Mouse (Mus musculus): ENCODE results near the gene Kif4. TPM values are rescaled to one million over a fixed set of nuclear protein-coding genes. Genes with fewer than 3 reads are reported as not detected.

Kif4 gene
- polyA plus RNA-seq, 1 experiment from 2014 or later: 39.7 TPM

DNA sequence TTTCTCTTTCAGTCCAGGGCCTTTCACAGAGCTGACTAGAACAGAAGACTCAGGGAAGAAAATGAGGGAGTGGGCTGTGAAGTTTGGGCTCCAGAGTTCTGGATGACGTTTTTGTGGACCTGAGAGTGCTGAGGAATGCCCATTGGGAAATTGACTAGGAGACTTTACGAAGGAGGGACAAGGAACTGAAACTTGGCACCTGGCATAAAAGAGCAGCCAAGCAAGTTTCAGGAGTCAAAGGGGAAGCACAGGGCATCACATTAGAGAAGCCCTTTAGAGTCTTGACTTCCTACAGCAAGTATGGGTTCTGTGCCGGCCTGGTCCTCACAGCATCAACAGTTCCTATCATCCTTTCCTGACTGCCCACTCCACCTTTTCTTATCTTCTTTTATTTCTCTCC, 149.9 kb downstream of the Kif4 start:
- no peak overlapping the region for H3K9ac ChIP-seq (ENCODE audit: low read depth, low read length)
- H3K4me2 ChIP-seq (replicated peaks; ENCODE audit: low read depth, low read length): no peak overlapping the region
- no peak for DNase-seq (ENCODE audit: low spot score)
- no peak overlapping the region for H3K27ac ChIP-seq (ENCODE audit: low read depth, low read length)
- no peaks in the 10 kb centered on the region for H3K4me1 ChIP-seq (replicated peaks; ENCODE audit: control insufficient read depth, insufficient read depth, low read length)
- no peaks in the 10 kb centered on the region for H3K27me3 ChIP-seq (ENCODE audit: control insufficient read depth, insufficient read depth, low read length)
- H3K4me3 ChIP-seq (ENCODE audit: low read depth, low read length): no peak overlapping the region
- H3K9me3 ChIP-seq (ENCODE audit: control insufficient read depth, low read length): no peaks in the 10 kb centered on the region
- H3K36me3 ChIP-seq (ENCODE audit: control insufficient read depth, insufficient read depth, low read length): no peaks in the 10 kb centered on the region
- WGBS: 90% methylated on average over 3 of the region's 3 CpGs
- no peak for ATAC-seq (ENCODE audit: low FRiP score)

DNA sequence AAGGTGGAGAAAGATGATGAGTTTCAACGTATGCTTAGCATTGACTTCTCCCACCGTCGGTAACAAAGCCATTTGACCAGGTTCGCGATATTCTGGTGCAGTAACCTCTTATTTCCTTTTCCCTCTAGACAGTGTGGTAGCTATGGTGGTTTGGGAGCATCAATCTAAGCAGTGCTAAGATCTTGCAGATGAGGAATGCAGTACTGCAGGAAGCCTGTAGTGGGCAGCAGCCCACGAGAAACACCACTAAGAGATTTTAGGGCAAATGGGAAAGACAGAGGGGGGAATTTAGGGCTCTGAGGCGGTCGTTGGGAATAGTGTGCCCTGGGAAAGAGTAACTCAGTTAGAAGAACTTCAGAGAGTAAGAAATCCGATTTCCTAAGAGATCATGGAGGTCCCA, 151.0 kb downstream of the Kif4 start:
- Histone ChIP-seq H3K4me2 (replicated peaks; ENCODE audit: low read depth, low read length) (peak overlapping the region; percentile 52), H3K9ac (ENCODE audit: low read depth, low read length) (no peak overlapping the region), H3K4me3 (ENCODE audit: low read depth, low read length) (peak overlapping the region; percentile 54), H3K4me1 (replicated peaks; ENCODE audit: control insufficient read depth, insufficient read depth, low read length) (no peaks in the 10 kb centered on the region), H3K27me3 (ENCODE audit: control insufficient read depth, insufficient read depth, low read length) (no peaks in the 10 kb centered on the region), H3K27ac (ENCODE audit: low read depth, low read length) (peak overlapping the region; percentile 53; the same call in 1 of the 2 replicates), H3K36me3 (ENCODE audit: control insufficient read depth, insufficient read depth, low read length) (no peaks in the 10 kb centered on the region), H3K9me3 (ENCODE audit: control insufficient read depth, low read length) (no peaks in the 10 kb centered on the region)
- peak; percentile 75 for DNase-seq (ENCODE audit: low spot score)
- WGBS: 18% methylated on average over 9 of the region's 9 CpGs
- ATAC-seq (ENCODE audit: low FRiP score): peak; percentile 70

Other genes starting within 250 kb of the Kif4 start
- not detected in 2 replicates for gene Otud6a, start 196.7 kb upstream of the Kif4 start, polyA plus RNA-seq (2014; fragmentation: Nextera tagmentation; extraction: Ambion mirVana)
- gene Awat2, start 183.0 kb upstream of the Kif4 start, polyA plus RNA-seq (2014; fragmentation: Nextera tagmentation; extraction: Ambion mirVana): 0.32 and 0.71 TPM in 2 replicates
- gene Igbp1, start 131.4 kb upstream of the Kif4 start, polyA plus RNA-seq (2014; fragmentation: Nextera tagmentation; extraction: Ambion mirVana): 42.0 and 45.0 TPM in 2 replicates
- gene Dgat2l6, start 100.9 kb upstream of the Kif4 start, polyA plus RNA-seq (2014; fragmentation: Nextera tagmentation; extraction: Ambion mirVana): not detected in 2 replicates
- not detected in 2 replicates for gene Awat1, start 53.5 kb upstream of the Kif4 start, polyA plus RNA-seq (2014; fragmentation: Nextera tagmentation; extraction: Ambion mirVana)
- not detected in 2 replicates for gene P2ry4, start 30.9 kb upstream of the Kif4 start, polyA plus RNA-seq (2014; fragmentation: Nextera tagmentation; extraction: Ambion mirVana)
- gene Arr3, start 20.2 kb upstream of the Kif4 start, polyA plus RNA-seq (2014; fragmentation: Nextera tagmentation; extraction: Ambion mirVana): 0.11 TPM in 1 of 2 replicates, not detected in the other
- 144 and 145 TPM in 2 replicates for gene Pdzd11, start 831 bp downstream of the Kif4 start, polyA plus RNA-seq (2014; fragmentation: Nextera tagmentation; extraction: Ambion mirVana)
- gene Gdpd2, start 104.1 kb downstream of the Kif4 start, polyA plus RNA-seq (2014; fragmentation: Nextera tagmentation; extraction: Ambion mirVana): 12.8 and 15.6 TPM in 2 replicates
- gene Dlg3, start 142.0 kb downstream of the Kif4 start, polyA plus RNA-seq (2014; fragmentation: Nextera tagmentation; extraction: Ambion mirVana): 8.1 and 13.8 TPM in 2 replicates

Measured in hindbrain, embryonic 11.5 days (tissue).